20 mouse cellular contexts compared by ENCODE assay signal in genomic region chr2:135683684-135684440, GRCm38 (mm10). TPM values are rescaled to one million over a fixed set of nuclear protein-coding genes. Genes with fewer than 3 reads are reported as not detected.
DNase-seq lines count a peak whose midpoint lies in the region; ATAC-seq and TF ChIP-seq lines count a peak whose summit lies in the region.
"Had no signal": no experiment of that assay in that cellular context is flagged by ENCODE, and none has a peak within 500 bp of the region (broad histone marks: within the 10 kb centered on the region; RNA-seq: fewer than 3 reads in every experiment).

No protein-coding gene starts in this region.

- no peak overlapping the region for H3K27ac ChIP-seq in kidney, postnatal 0 days
- H3K27ac ChIP-seq: limb, embryonic 13.5 days; liver, embryonic 14.5 days; stomach, embryonic 15.5 days had no signal

- no peak for DNase-seq in frontal cortex, postnatal 14 days (ENCODE audit: low spot score in 2 of 2)
- peak; percentile 35 for DNase-seq in kidney, postnatal 0 days (ENCODE audit: low spot score)
- no peak for DNase-seq in kidney, adult 8-10 months
- DNase-seq in layer of hippocampus, adult 18-20 months (ENCODE audit: low spot score in 2 of 2), result peak; percentile 55 to 88
- DNase-seq in layer of hippocampus, postnatal 36 days, result peak; percentile 26 to 58
- no peak for DNase-seq in cerebellum, postnatal 10 days
- no peak for DNase-seq in heart, postnatal 36 days
- DNase-seq: adrenal gland, postnatal 14 days; cerebellum, adult 18-20 months; gastrocnemius, postnatal 25 days; kidney, postnatal 36 days; retina, postnatal 1 day had no signal

- no peaks in the 10 kb centered on the region for H3K36me3 ChIP-seq in kidney, postnatal 0 days (ENCODE audit: insufficient read depth, low read length)
- H3K36me3 ChIP-seq: limb, embryonic 13.5 days; stomach, embryonic 15.5 days had no signal

- H3K9ac ChIP-seq in kidney, postnatal 0 days (ENCODE audit: low read depth, low read length), result no peak overlapping the region
- H3K9ac ChIP-seq: limb, embryonic 13.5 days; liver, embryonic 14.5 days; stomach, embryonic 15.5 days had no signal

- no peak for TF ChIP-seq CTCF in kidney, postnatal 0 days (IDR thresholded peaks at IDR 0.05; ENCODE audit: low read depth)

- no peaks in the 10 kb centered on the region for H3K27me3 ChIP-seq in kidney, postnatal 0 days (ENCODE audit: insufficient read depth, low read length)
- H3K27me3 ChIP-seq: CH12.LX; limb, embryonic 13.5 days; stomach, embryonic 15.5 days had no signal

- 64% methylated on average over 10 of the region's 10 CpGs for WGBS in kidney, postnatal 0 days

- H3K4me2 ChIP-seq in kidney, postnatal 0 days (ENCODE audit: low read length), result no peak overlapping the region
- H3K4me2 ChIP-seq: limb, embryonic 13.5 days; midbrain, embryonic 11.5 days; stomach, embryonic 15.5 days had no signal

- H3K4me3 ChIP-seq in kidney, postnatal 0 days (replicated peaks; ENCODE audit: low read depth, low read length), result no peak overlapping the region
- H3K4me3 ChIP-seq: limb, embryonic 13.5 days; stomach, embryonic 15.5 days had no signal

- intact Hi-C loops in heart, postnatal 36 days (cut with DNase I), result no loop called here

- 0 out of 2 replicates have a peak, but pooled peaks cover 4% of the 10 kb centered on the region for H3K4me1 ChIP-seq in kidney, postnatal 0 days (replicated peaks; ENCODE audit: insufficient read depth, low read length)

- 0 out of 2 replicates have a peak, but pooled peaks have one; percentile 9 for ATAC-seq in frontal cortex, adult (ENCODE audit: low TSS enrichment)
- peak; percentile 66; the same call in 1 of the 2 replicates for ATAC-seq in kidney, postnatal 0 days (replicated peaks; ENCODE audit: low FRiP score, low read depth)
- ATAC-seq: inflammation-experienced regulatory T-cells, adult 6 months had no signal

- H3K9me3 ChIP-seq in kidney, postnatal 0 days (replicated peaks; ENCODE audit: low read length), result no peaks in the 10 kb centered on the region
- H3K9me3 ChIP-seq: limb, embryonic 13.5 days; stomach, embryonic 15.5 days had no signal

RNA-seq across cellular contexts. Expression of gene Plcb4, which starts 25.1 kb away (rescaled TPM):
- 8.6 and 11.9 TPM in 2 replicates for polyA plus RNA-seq in kidney, postnatal 0 days (2015; fragmentation: Nextera tagmentation; extraction: Ambion mirVana)
- 10 to 100 TPM; 16.5 to 20.3 TPM for total RNA-seq in layer of hippocampus, adult 18-20 months (2021)
- total RNA-seq in layer of hippocampus, postnatal 36 days (2021), result 10 to 100 TPM; 21.0 to 22.2 TPM
- 10 to 100 TPM; 57.1 to 79.8 TPM for total RNA-seq in heart, postnatal 36 days (2021)
- total RNA-seq: CH12.LX, MEL had no signal

Comparison
In these comparisons a context has a peak if more than half of its experiments do, and no peak if none do; other contexts are left out.
1. DNase-seq: peak in kidney, postnatal 0 days (single experiment), layer of hippocampus, adult 18-20 months (2 of 2) and layer of hippocampus, postnatal 36 days (2 of 2); none in frontal cortex, postnatal 14 days (0 of 2), kidney, adult 8-10 months (0 of 2), cerebellum, postnatal 10 days (0 of 2) and heart, postnatal 36 days (0 of 2).